Mouse (Mus musculus) neural tube, embryonic 14.5 days (tissue): ENCODE data around the gene Tcaim. TPM values are rescaled to one million over a fixed set of nuclear protein-coding genes. Genes with fewer than 3 reads are reported as not detected.

ENCODE experiments used
- ATAC-seq: fragments of 200-750 bp; cut with Nextera tagmentation; 2 replicates; pipeline ENCODE4 v1.8.0; 2017; ENCODE audit warnings: low read depth, mild to moderate bottlenecking, moderate TSS enrichment, moderate library complexity
- H3K27ac ChIP-seq: fragments of 300-500 bp; sonication (generic); 2 replicates; pipeline ENCODE4 v1.5.1; 2014; ENCODE audit warnings: low read depth, mild to moderate bottlenecking, control low read depth, low read length, moderate library complexity, mixed read lengths
- H3K27me3 ChIP-seq: fragments of 300-500 bp; sonication (generic); 2 replicates; pipeline ENCODE4 v1.6.1; 2014; ENCODE audit warnings: low read length; ENCODE audit not compliant: control insufficient read depth, insufficient read depth
- H3K36me3 ChIP-seq: fragments of 300-500 bp; sonication (generic); 2 replicates; pipeline ENCODE4 v1.6.1; 2014; ENCODE audit warnings: low read length, mixed read lengths; ENCODE audit not compliant: control insufficient read depth, insufficient read depth
- H3K4me1 ChIP-seq: fragments of 300-500 bp; sonication (generic); 2 replicates; pipeline ENCODE4 v1.6.1; 2014; ENCODE audit warnings: low read length; ENCODE audit not compliant: control insufficient read depth, insufficient read depth
- H3K4me2 ChIP-seq: fragments of 300-500 bp; sonication (generic); 2 replicates; pipeline ENCODE4 v1.6.1; 2014; ENCODE audit warnings: mild to moderate bottlenecking, low read depth, low read length, control low read depth
- H3K4me3 ChIP-seq: fragments of 300-500 bp; sonication (generic); 2 replicates; pipeline ENCODE4 v1.5.1; 2014; ENCODE audit warnings: low read depth, low read length, control low read depth, mixed read lengths
- H3K9ac ChIP-seq: fragments of 300-500 bp; sonication (generic); replicated peaks from 2 replicates; pipeline ENCODE4 v1.6.1; 2014; ENCODE audit warnings: low read depth, mild to moderate bottlenecking, control low read depth, low read length, mixed read lengths
- H3K9me3 ChIP-seq: fragments of 300-500 bp; sonication (generic); 2 replicates; pipeline ENCODE4 v1.6.1; 2016; ENCODE audit warnings: low read length; ENCODE audit not compliant: control insufficient read depth
- WGBS: fragments of 180-500 bp; shearing (Covaris S2); extraction: QIAGEN DNeasy Blood & Tissue Kit; methylation state at CpG from one replicate; pipeline ENCODE4 v1.1.7; 2014; 5-methylcytosine and 5-hydroxymethylcytosine counted together
- polyA plus RNA-seq: library from polyadenylated mRNA; unstranded; fragments of >200 nt; fragmentation: Nextera tagmentation; extraction: Ambion mirVana; gene quantifications from 2 replicates; pipeline ENCODE4 v1.2.1, GENCODE M21; 2014

The Tcaim gene
- polyA plus RNA-seq, 1 experiment from 2014 or later: 12.1 TPM

DNA sequence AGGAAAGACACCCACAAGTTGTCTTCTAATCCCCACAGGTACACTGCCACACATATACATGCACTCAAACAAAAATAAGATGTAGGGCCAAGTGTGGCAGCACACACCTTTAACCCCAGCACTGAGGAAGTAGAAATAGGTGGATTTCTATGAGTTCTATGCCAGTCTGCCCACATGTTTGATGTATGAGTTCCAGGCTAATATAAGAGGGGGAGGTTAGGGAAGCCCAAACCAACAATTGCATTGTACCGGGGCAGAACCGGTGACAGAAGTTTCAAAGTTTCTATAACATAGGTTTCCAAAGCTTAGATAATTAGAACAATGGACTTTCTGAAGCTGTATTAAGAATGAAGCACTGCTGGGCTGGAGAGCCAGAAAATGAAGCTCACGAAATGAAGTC, 59.5 kb downstream of the Tcaim start:
- H3K9ac ChIP-seq: peak overlapping the region; percentile 77

DNA sequence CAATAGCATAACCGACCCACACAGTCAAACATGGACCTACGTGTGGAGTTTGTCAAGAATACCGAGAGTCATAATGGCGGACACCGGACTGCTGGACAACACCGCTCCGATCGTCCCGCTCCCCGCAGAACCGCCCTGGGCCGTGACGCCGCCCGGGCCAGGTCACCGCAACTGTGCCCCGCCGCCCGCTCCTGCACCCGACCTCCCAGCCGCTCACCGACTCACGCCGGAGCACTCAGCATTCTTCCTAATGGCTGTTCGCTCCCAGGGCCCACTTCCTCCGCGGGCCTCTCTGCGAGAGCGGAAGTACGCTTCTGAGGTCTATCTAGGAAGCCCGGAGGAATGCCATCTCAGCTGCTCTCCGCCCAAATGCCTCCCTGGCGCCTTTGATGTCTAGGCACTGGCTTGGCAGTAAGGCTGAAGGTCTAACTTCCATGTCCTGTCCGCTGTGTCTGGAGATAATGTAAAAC, 60.4 kb downstream of the Tcaim start, which contains the start of gene Zfp445:
Zfp445 (minus strand) TSS at position 310 of the 470 bp plus-strand sequence.
- peak; percentile 95 for ATAC-seq
- Histone ChIP-seq H3K4me2 (peak within 1 kb of the TSS; percentile 65), H3K9ac (peak within 1 kb of the TSS; percentile 77), H3K4me1 (peaks cover 9% of the 10 kb centered on the region), H3K9me3 (no peaks in the 10 kb centered on the region), H3K27me3 (no peaks in the 10 kb centered on the region), H3K27ac (peak within 1 kb of the TSS; percentile 70), H3K36me3 (peaks cover 17% of the 10 kb centered on the region), H3K4me3 (peak within 1 kb of the TSS; percentile 76)
- WGBS: under 1% methylated on average over 34 of the region's 34 CpGs

More for the DNA sequence above, 59.5 kb downstream of the Tcaim start:
- ATAC-seq: no peak
- Histone ChIP-seq H3K4me2 (peak overlapping the region; percentile 65), H3K27ac (no peak overlapping the region), H3K4me3 (peak overlapping the region; percentile 76), H3K36me3 (peaks cover 20% of the 10 kb centered on the region), H3K27me3 (no peaks in the 10 kb centered on the region), H3K9me3 (no peaks in the 10 kb centered on the region), H3K4me1 (peaks cover 9% of the 10 kb centered on the region)
- 65% methylated on average over 3 of the region's 3 CpGs for WGBS

DNA sequence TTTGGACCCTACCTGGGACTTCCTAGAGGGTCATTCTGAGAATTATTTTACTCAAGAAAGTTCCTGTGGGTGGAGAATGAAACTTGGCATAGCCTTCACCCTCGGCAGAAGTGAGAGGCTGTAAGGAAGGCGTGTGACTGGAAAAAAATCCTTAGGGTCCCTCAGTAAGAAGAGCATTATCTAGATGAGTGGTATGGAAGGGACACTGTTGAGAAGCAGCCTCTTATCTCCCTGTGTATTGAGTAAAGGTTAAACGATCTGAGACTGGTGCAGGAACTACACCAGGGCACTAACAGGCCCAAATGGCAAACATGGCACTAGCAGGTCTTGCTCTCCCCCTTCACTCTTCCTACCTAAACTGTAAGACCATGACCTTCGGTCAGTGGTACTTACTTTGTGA, 60.9 kb downstream of the Tcaim start:
- Histone ChIP-seq H3K27me3 (no peaks in the 10 kb centered on the region), H3K9me3 (no peaks in the 10 kb centered on the region), H3K27ac (no peak overlapping the region), H3K4me1 (peaks cover 9% of the 10 kb centered on the region), H3K9ac (no peak overlapping the region), H3K36me3 (peaks cover 12% of the 10 kb centered on the region), H3K4me3 (peak overlapping the region; percentile 76), H3K4me2 (peak overlapping the region; percentile 65; the same call in 1 of the 2 replicates)
- ATAC-seq: peak; percentile 42; the same call in 1 of the 2 replicates
- WGBS: 95% methylated on average over 4 of the region's 4 CpGs

DNA sequence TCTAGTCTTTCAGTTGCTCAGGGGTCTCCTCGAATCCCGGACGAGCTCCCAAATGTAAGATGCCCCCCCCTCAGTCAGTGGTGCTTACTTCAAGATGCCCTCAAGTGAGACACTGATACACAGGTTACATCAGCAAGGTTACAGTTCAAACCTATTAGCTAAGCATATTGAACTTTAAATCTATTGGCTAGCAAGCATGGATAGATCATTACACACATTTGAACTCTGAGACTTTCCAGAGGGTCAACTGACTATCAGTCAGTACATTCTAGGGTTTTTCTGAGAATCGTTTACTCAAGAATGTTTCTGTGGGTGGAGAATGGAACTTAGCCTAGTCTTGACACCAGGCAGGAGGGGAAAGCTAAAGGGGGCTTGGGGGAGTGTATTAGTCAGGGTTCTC, 67.3 kb downstream of the Tcaim start:
- no peaks in the 10 kb centered on the region for H3K4me1 ChIP-seq
- ATAC-seq: no peak

DNA sequence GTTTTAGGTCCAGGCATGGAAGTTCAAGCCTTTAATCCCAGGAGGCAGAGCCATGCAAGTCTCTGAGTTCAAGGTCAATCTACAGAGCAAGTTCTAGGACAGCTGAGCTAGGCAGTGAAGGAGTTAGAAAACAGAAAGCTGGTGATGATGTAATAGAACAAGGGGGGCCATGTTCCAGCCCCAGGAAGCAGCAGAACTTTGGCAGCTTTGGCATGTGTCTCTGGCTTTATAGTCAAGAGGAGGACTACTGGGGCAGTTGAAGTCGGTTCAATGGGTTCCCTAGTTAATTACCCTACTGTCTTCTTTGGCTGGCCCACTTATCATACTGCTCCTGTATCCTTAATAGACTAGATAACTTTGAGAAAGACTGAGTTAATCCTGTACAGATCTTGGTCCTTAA, 69.3 kb downstream of the Tcaim start:
- no peak overlapping the region for H3K4me3 ChIP-seq
- WGBS: 72% methylated on average over 1 of the region's 1 CpGs
- no peak overlapping the region for H3K27ac ChIP-seq
- H3K9ac ChIP-seq: no peak overlapping the region
- H3K4me1 ChIP-seq: no peaks in the 10 kb centered on the region
- ATAC-seq: no peak
- H3K9me3 ChIP-seq: no peaks in the 10 kb centered on the region
- no peaks in the 10 kb centered on the region for H3K27me3 ChIP-seq
- no peak overlapping the region for H3K4me2 ChIP-seq
- H3K36me3 ChIP-seq: no peaks in the 10 kb centered on the region

More for the DNA sequence above, 67.3 kb downstream of the Tcaim start:
- Histone ChIP-seq H3K9me3 (no peaks in the 10 kb centered on the region), H3K4me3 (no peak overlapping the region), H3K36me3 (no peaks in the 10 kb centered on the region), H3K4me2 (no peak overlapping the region), H3K27ac (no peak overlapping the region), H3K27me3 (no peaks in the 10 kb centered on the region), H3K9ac (no peak overlapping the region)
- WGBS: 88% methylated on average over 4 of the region's 4 CpGs

DNA sequence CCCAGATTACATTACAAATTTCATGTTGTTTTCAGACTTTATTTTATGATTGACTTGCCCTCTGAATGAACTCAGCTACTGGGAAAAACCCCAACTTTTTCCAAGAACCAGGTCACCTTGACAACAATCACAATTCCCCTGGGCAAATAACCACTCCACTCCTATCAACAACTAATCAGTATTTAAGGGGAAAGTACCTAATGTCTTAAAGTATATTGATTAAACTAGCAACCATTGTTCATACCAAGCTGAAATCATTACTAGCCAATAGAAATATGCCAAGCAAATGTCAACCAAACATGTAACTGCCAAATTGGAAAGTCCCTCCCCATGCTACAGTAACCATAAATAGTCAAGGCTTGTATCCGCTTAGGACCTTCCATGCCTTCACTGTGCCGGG, 69.8 kb downstream of the Tcaim start:
- WGBS: 98% methylated on average over 2 of the region's 2 CpGs
- H3K27me3 ChIP-seq: no peaks in the 10 kb centered on the region
- no peaks in the 10 kb centered on the region for H3K36me3 ChIP-seq
- H3K4me2 ChIP-seq: no peak overlapping the region
- no peak overlapping the region for H3K4me3 ChIP-seq
- no peak overlapping the region for H3K27ac ChIP-seq
- H3K9me3 ChIP-seq: no peaks in the 10 kb centered on the region
- no peak for ATAC-seq
- no peak overlapping the region for H3K9ac ChIP-seq
- no peaks in the 10 kb centered on the region for H3K4me1 ChIP-seq

DNA sequence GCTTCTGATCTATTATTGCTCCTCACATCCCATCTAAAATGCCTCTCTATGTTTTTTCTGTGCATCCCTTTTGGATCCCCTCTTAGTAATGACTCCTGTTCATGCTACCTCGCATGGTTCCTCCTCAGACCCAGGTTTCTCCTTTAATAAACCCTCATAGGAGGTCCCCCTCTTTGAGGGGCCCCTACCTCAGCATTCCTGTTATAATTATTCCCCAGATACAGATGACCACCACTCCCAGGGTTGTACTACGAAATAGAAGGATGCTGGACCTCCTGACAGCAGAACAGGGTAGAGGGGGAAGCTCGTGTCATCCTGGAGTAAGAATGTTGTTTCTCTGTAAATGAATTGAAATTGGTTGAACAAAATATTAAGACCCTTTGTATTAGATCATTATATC, 80.0 kb downstream of the Tcaim start, which contains the start of gene Zkscan7:
Zkscan7 (plus strand) TSS at position 301 of the 400 bp plus-strand sequence.
- no peak for ATAC-seq
- WGBS: 92% methylated on average over 3 of the region's 3 CpGs
- Histone ChIP-seq H3K27me3 (no peaks in the 10 kb centered on the region), H3K9me3 (no peaks in the 10 kb centered on the region), H3K4me2 (peak within 1 kb of the TSS; percentile 70), H3K4me1 (peaks cover 3% of the 10 kb centered on the region; the same call in 1 of the 2 replicates), H3K4me3 (peak within 1 kb of the TSS; percentile 77), H3K27ac (peak within 1 kb of the TSS; percentile 52), H3K36me3 (no peaks in the 10 kb centered on the region; the same call in 1 of the 2 replicates), H3K9ac (peak within 1 kb of the TSS; percentile 74; the same call in 1 of the 2 replicates)

Other genes with a start within 250 kb of the Tcaim start
- gene Topaz1, start 58.2 kb upstream of the Tcaim start, polyA plus RNA-seq: not detected in 2 replicates
- 1.3 and 1.6 TPM in 2 replicates for gene Gm35549, start 38.5 kb downstream of the Tcaim start, polyA plus RNA-seq
- 98.4 and 107 TPM in 2 replicates for gene Zfp445, start 60.5 kb downstream of the Tcaim start, polyA plus RNA-seq
- gene Zkscan7, start 80.1 kb downstream of the Tcaim start, polyA plus RNA-seq: 3.1 and 4.0 TPM in 2 replicates
- gene Zfp105, start 117.5 kb downstream of the Tcaim start, polyA plus RNA-seq: 18.8 and 21.4 TPM in 2 replicates
- gene 1110059G10Rik, start 145.5 kb downstream of the Tcaim start, polyA plus RNA-seq: 33.2 and 34.5 TPM in 2 replicates
- gene Kif15, start 145.5 kb downstream of the Tcaim start, polyA plus RNA-seq: 8.9 and 9.0 TPM in 2 replicates
- 30.4 and 30.8 TPM in 2 replicates for gene Tmem42, start 215.8 kb downstream of the Tcaim start, polyA plus RNA-seq
- gene Tgm4, start 229.2 kb downstream of the Tcaim start, polyA plus RNA-seq: 0.55 and 0.71 TPM in 2 replicates